Mouse (Mus musculus): ENCODE data around the gene Akt1. TPM values are rescaled to one million over a fixed set of nuclear protein-coding genes. Genes with fewer than 3 reads are reported as not detected.
A peak's percentile ranks its signal among the peaks of the same experiment; 100 is the strongest.

Gene Akt1
- total and polyA plus RNA-seq, 3 experiments, result 121 to 461 (median 168) TPM

DNA sequence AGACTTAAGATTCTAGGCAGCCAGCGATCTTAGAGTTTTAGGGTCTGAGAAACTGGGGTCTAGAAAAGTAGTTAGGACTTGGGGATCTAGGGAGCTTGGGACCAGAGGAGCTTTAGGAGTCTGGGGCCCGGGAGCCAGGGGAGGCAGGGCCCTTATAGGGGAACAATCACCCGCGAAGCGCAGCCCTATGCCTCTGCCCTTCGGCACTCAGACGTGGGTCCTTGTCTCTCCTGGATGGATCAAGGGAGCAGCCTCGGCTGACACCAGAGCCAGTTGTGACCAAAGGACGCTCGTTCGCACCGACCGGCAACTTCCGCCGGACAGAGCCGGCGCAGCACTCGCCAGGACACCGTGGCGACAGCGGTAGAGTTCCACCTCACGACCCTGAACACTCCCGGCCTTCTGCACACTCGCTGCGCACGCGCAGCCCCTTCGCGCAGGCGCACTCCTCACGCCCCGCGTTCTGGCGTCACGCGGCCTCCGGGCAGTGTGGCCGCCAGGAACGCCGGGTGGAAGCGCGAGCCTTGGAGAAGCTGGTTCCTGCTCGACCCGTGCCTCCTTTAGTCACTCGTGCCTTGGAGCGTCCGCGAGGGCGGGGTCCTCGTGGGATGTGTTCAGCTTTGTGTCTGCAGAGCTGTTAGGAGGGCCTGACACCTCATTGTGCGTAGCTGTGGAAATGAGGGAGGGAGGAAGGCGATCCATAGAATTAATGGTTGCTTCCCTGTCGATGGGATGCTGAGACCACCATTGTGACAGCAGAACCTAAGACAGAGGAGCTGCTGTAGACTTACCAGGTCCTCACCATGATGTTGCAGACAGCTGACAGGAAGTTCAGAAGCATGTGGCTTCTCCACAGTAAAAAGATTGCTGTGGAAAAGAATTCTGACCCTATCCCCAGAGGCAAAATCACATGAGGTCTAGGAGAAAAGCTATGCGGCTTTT lies 18.8 kb upstream of the Akt1 start:
- ATAC-seq (ENCODE audit: extremely low read depth, insufficient number of reproducible peaks, low FRiP score, poor library complexity, severe bottlenecking) (peak; percentile 58), DNase-seq (ENCODE audit: low spot score) (peak; percentile 79)
- Histone ChIP-seq H3K36me3 (replicated peaks) (peaks cover 7% of the 10 kb centered on the region), H3K4me1 (ENCODE audit: insufficient read depth, low read depth, low read length) (peaks cover 11% of the 10 kb centered on the region), H3K9me3 (replicated peaks) (no peaks in the 10 kb centered on the region), H3K27me3 (ENCODE audit: insufficient read depth, low read length) (peaks cover 28% of the 10 kb centered on the region), H3K4me3 (ENCODE audit: low read depth, low read length) (peak overlapping the region; percentile 72)
- TF ChIP-seq GATA2 (IDR thresholded peaks at IDR 0.05; ENCODE audit: borderline replicate concordance, low read depth, low read length), result no peak
- TF ChIP-seq CTCF (IDR thresholded peaks at IDR 0.05; ENCODE audit: low read depth, low read length), result no peak

DNA sequence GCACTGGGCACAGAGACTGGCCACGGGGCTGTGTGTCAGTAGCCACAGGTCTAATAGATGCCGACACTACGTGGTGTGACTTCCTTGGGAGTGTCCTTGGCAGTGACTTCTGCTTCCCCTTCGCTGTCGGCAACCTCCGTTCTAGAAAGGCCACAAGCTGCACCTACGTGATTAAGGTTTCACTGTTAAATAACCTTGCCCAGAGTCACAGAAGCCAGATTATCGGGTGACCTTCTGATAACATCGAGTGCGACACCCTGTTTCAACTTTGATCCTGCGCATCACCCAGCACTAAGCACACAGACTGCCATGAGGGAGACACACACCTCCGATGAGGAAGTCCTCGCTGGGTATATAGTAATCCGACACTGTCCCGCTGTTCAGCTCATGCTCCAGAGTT lies 13.8 kb upstream of the Akt1 start:
- TF ChIP-seq CTCF (IDR thresholded peaks at IDR 0.05; ENCODE audit: low read depth, low read length) (no peak), POLR2AphosphoS5 (IDR thresholded peaks at IDR 0.05; ENCODE audit: insufficient replicate concordance, low read depth, low read length) (no peak), GATA1 (IDR thresholded peaks at IDR 0.05; ENCODE audit: borderline replicate concordance, low read length) (no peak), TAL1 (conservative IDR thresholded peaks at IDR 0.05; ENCODE audit: low read depth, low read length) (no peak), GATA2 (IDR thresholded peaks at IDR 0.05; ENCODE audit: borderline replicate concordance, low read depth, low read length) (no peak)

DNA sequence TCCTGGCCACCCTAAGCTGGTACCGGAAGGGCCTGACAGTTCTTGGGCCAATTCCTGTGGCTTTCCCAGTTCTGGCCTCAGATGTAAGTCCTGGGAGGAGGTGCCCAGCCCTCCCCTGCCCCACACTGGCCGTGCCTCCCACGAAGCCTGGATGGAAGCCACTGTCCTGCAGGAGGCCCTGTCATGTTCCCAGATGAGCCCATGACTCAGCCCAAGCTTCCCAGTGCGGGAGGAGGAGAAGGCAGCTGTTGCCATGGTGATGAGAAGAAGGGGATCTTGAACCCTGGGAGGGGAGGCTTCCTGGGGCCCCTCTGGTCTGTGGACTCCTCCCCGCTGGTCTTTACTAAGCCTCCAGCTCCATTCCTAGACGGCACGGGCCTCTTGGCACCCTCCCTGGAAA lies 8.7 kb upstream of the Akt1 start:
- H3K27me3 ChIP-seq (ENCODE audit: insufficient read depth, low read length), result peaks cover 78% of the 10 kb centered on the region
- TF ChIP-seq TAL1 (conservative IDR thresholded peaks at IDR 0.05; ENCODE audit: low read depth, low read length), result no peak
- TF ChIP-seq GATA2 (IDR thresholded peaks at IDR 0.05; ENCODE audit: borderline replicate concordance, low read depth, low read length), result no peak
- no peak for TF ChIP-seq POLR2AphosphoS5 (IDR thresholded peaks at IDR 0.05; ENCODE audit: insufficient replicate concordance, low read depth, low read length)
- no peaks in the 10 kb centered on the region for H3K36me3 ChIP-seq (replicated peaks)
- ATAC-seq (ENCODE audit: extremely low read depth, insufficient number of reproducible peaks, low FRiP score, poor library complexity, severe bottlenecking) (no peak), DNase-seq (ENCODE audit: low spot score) (no peak)
- peaks cover 27% of the 10 kb centered on the region for H3K4me1 ChIP-seq (ENCODE audit: insufficient read depth, low read depth, low read length)
- H3K9me3 ChIP-seq (replicated peaks), result peaks cover 7% of the 10 kb centered on the region
- H3K4me3 ChIP-seq (ENCODE audit: low read depth, low read length), result no peak overlapping the region

More for the DNA sequence above, 13.8 kb upstream of the Akt1 start:
- Histone ChIP-seq H3K36me3 (replicated peaks) (peaks cover 7% of the 10 kb centered on the region), H3K9me3 (replicated peaks) (no peaks in the 10 kb centered on the region; the same call in 1 of the 2 replicates), H3K27me3 (ENCODE audit: insufficient read depth, low read length) (peaks cover 41% of the 10 kb centered on the region), H3K4me1 (ENCODE audit: insufficient read depth, low read depth, low read length) (peaks cover 6% of the 10 kb centered on the region), H3K4me3 (ENCODE audit: low read depth, low read length) (no peak overlapping the region)
- DNase-seq (ENCODE audit: low spot score) (no peak), ATAC-seq (ENCODE audit: extremely low read depth, insufficient number of reproducible peaks, low FRiP score, poor library complexity, severe bottlenecking) (no peak)

DNA sequence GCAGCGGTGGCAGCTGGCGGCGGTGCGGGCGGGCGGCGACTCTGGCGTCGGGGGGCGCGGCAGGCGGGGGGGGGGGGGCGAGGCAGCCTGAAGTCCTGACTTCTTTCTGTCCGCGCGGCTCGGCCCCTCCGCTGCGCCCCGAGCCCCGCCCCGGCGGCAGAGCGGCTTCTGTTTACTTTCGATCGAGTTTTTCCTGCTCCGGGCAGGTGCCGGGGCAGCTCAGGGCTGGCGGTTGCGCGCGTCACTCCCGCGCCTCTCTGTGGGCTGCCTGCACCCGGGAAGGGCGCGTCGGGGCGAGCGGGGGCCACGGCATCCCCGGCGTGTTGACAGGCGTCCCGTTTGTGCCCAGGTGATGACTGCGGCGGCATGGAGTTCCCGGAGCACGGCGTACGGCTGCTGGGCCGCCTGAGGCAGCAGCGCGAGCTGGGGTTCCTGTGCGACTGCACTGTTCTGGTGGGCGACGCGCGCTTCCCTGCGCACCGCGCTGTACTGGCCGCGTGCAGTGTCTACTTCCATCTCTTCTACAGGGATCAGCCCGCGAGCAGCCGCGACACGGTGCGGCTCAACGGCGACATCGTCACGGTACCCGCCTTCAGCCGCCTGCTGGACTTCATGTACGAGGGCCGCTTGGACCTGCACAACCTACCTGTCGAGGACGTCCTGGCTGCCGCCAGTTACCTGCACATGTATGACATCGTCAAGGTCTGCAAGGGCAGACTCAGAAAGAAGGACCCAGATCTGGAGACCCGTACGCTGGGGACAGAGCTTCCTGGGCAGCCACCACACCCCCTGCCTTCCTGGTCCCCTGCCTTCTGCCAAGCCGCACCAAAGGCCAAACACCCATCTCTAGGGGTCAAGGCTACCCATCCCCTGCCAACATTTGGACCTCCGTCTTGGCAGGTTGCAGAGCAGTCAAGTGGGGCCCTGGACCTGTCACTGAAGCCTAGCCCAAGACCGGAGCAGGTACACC lies 4.6 kb upstream of the Akt1 start:
- peaks cover 7% of the 10 kb centered on the region for H3K9me3 ChIP-seq (replicated peaks)
- H3K4me1 ChIP-seq (ENCODE audit: insufficient read depth, low read depth, low read length), result peaks cover 58% of the 10 kb centered on the region
- no peak for TF ChIP-seq POLR2AphosphoS5 (IDR thresholded peaks at IDR 0.05; ENCODE audit: insufficient replicate concordance, low read depth, low read length)
- no peak for TF ChIP-seq CTCF (IDR thresholded peaks at IDR 0.05; ENCODE audit: low read depth, low read length)
- TF ChIP-seq GATA2 (IDR thresholded peaks at IDR 0.05; ENCODE audit: borderline replicate concordance, low read depth, low read length), result no peak
- no peak for TF ChIP-seq GATA1 (IDR thresholded peaks at IDR 0.05; ENCODE audit: borderline replicate concordance, low read length)
- no peak for TF ChIP-seq TAL1 (conservative IDR thresholded peaks at IDR 0.05; ENCODE audit: low read depth, low read length)
- H3K36me3 ChIP-seq (replicated peaks), result no peaks in the 10 kb centered on the region
- no peak for ATAC-seq (ENCODE audit: extremely low read depth, insufficient number of reproducible peaks, low FRiP score, poor library complexity, severe bottlenecking)
- H3K4me3 ChIP-seq (ENCODE audit: low read depth, low read length), result peak overlapping the region; percentile 71
- DNase-seq (ENCODE audit: low spot score), result no peak
- peaks cover 76% of the 10 kb centered on the region for H3K27me3 ChIP-seq (ENCODE audit: insufficient read depth, low read length)

GRCm38 (mm10) chr12:112678555-112679026 lies 3.9 kb upstream of the Akt1 start, which contains the start of gene Zbtb42:
Gene Zbtb42, plus strand, starts transcription at chr12:112678828.
- peaks cover 59% of the 10 kb centered on the region for H3K4me1 ChIP-seq (ENCODE audit: insufficient read depth, low read depth, low read length)
- H3K9me3 ChIP-seq (replicated peaks), result peaks cover 7% of the 10 kb centered on the region
- no peak for ATAC-seq (ENCODE audit: extremely low read depth, insufficient number of reproducible peaks, low FRiP score, poor library complexity, severe bottlenecking)
- TF ChIP-seq GATA2 (IDR thresholded peaks at IDR 0.05; ENCODE audit: borderline replicate concordance, low read depth, low read length) (no peak), TAL1 (conservative IDR thresholded peaks at IDR 0.05; ENCODE audit: low read depth, low read length) (no peak), POLR2AphosphoS5 (IDR thresholded peaks at IDR 0.05; ENCODE audit: insufficient replicate concordance, low read depth, low read length) (no peak), CTCF (IDR thresholded peaks at IDR 0.05; ENCODE audit: low read depth, low read length) (no peak), GATA1 (IDR thresholded peaks at IDR 0.05; ENCODE audit: borderline replicate concordance, low read length) (no peak)
- no peak for DNase-seq (ENCODE audit: low spot score)
- H3K4me3 ChIP-seq (ENCODE audit: low read depth, low read length), result peak within 1 kb of the TSS; percentile 71
- no peaks in the 10 kb centered on the region for H3K36me3 ChIP-seq (replicated peaks)
- peaks cover 69% of the 10 kb centered on the region for H3K27me3 ChIP-seq (ENCODE audit: insufficient read depth, low read length)

Data from G1E (cell line).